Mouse (Mus musculus) 3134 (cell line): ENCODE data around the gene Bpgm.

ENCODE experiments used
- DNase-seq: peaks from one replicate; pipeline ENCODE4 v3.0.0-alpha.2; 2011; ENCODE audit warnings: low spot score; ENCODE audit not compliant: insufficient read length; ENCODE audit errors: extremely low read depth

Gene Bpgm

DNA sequence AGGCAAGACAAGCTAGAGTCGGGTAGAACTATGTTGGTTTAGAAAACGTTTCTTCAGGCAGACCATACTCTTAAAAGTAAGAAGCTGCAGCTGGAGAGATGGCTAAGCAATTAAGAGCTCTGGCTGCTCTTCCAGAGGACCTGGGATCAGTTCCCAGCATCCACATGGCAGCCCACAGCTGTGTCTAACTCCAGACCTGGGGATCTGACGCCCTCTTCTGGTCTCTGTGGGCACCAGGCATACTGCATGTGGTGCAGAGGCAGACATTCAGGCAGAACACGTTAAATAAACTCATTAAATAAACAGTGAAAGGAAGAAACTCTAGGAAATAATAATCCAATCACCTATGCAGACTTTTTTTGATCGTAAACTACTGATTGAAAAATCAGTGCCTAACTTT lies 7.4 kb downstream of the Bpgm start:
- DNase-seq, result no peak

DNA sequence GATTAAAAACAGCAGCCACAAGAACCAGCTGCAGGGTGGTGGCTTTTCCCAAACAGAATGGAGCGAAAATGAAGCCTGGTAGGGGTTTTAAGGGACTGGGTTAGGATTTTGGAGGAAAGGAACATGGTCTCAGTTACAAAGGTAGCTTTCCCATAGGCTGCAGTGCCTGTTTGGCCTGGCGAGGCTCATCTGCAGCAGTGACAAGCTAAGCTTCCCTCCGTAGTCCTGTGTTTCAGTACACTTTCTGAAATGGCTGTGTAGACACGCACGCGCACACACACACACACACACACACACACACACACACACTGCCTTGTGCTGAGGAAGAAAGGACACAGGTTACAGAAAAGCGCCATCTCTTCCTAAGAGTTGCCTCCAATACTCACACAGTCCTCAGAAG lies 7.8 kb downstream of the Bpgm start:
- DNase-seq, result no peak

DNA sequence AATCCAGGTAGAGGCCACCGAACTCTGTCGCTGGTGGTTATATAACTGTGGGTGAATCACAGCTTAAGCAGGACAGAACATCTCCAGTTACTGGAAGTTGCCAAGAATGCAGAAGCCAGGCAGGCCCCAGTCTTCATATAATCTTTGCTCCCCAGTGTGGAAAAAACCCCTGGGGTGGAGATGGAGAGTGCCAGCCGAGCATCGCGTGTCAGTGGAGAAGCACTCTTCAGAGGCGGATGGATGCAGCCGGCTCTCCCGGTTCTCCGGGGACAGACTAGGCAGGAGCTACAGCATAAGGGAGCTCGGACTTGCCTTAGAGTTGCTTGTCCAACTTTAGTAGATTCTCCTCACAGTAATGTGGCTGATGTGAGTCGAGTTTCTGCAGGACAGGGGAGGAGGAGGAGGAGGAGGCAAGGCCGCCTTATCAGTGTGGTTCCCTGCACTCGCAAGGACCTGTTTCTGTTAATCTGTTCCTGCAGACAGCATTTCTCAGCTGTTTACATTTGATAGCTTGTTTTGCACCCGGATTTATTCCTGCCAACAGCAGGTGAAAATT lies 10.1 kb downstream of the Bpgm start:
- no peak for DNase-seq

DNA sequence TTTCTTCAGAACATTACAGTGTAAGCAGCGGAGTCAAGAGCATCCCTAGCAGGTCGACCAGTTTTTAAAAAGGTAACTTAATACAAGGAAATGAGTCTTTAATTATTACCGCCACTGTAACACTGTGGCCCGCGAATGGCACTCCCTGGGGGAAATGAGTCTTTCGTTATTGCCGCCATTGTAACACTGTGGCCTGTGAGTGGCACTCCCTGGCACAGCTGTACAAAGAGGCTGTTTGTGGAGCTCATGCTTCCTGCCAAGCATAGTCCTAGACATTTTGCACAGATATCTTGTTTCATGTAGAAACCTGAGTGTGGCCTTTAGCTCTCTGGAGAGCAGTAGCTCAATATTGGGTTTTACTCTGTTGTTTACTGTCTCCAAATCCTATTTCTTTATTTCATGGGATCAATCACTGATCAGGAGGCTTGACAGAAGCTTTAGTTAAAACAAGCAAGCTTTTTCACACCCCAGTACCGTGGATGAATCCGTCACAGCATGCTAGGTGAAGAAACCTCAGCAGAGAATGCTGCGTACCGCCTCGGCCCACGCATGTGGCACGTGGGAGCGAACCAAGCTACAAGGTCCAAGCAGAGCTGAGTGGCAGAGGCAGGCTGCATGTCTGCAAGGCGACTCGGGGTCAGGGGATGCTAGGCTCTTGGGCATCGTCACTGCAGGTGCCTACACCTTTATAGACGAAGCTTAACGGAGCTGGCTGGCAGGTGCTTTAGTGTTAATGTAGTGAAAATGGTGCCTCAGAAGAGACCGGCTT lies 17.5 kb downstream of the Bpgm start:
- DNase-seq, result no peak

DNA sequence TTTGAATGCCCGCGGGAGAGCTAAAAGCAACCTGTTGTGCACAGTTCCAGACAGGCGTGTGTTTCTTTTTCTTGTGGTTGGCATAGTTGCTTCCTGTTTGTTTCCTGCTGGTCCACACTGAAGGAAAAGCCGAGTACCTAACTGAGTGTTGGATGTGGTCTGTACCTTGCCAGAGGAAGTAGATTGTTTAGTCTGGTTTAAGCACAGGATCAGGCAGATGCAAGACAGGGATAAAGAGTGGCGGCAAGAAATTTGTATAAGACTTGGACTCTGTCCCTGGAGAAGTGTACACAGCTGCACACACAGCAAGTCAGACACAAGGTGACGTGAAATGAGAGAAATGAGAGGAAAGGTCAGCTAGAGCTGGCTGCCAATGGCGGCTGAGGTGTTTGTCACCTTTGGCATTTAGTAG lies 19.1 kb downstream of the Bpgm start:
- no peak for DNase-seq

DNA sequence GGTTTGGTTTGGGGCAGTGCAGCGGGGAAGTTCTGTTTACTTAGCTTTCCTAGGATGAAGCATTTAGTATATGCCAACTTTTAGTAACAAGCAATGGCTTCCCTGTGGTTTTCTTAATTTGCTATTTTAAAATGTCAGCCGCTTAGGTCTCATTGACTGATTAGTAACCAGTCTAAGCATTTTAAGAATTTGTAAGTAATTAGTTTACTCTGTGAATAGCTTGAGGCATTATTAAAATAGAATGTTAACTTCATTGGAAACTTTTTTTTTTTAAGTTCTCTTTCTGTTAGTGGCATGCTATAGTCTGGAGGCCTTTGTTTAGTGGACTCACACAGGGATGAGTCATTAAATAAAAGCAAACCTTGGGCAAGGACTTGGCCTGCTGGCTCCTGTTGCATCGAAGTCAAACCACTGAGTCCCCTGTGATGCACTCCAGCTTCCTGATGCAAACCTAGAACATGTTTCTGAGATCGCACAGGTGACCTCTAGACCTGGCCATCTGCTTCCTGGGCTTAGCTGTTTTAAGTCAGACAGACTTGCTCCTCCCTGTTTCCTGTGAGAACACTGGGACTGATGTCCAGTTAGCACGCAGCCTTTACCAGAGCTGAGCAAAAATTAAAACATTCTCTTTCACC lies 22.1 kb downstream of the Bpgm start:
- DNase-seq, result no peak

DNA sequence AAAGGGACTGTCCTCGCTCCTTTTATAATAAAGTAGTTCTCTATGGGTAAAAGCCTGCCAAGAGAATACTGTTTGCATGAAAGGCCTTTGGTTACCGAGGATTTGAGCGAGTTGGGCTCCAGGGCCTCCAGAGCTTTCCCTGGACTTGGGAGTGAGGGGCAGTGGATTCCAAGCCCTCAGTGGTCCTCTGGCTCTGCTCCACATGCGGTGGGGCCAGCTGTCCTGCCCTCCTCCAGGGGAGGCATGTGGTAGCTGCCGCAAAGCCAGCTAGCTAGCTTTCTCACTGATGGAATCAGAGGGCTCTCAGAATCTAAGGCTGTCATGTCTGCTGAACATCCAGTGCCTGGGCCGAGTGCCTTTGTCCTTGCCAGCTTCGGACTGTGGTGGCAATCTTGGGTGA lies 26.3 kb downstream of the Bpgm start:
- no peak for DNase-seq

DNA sequence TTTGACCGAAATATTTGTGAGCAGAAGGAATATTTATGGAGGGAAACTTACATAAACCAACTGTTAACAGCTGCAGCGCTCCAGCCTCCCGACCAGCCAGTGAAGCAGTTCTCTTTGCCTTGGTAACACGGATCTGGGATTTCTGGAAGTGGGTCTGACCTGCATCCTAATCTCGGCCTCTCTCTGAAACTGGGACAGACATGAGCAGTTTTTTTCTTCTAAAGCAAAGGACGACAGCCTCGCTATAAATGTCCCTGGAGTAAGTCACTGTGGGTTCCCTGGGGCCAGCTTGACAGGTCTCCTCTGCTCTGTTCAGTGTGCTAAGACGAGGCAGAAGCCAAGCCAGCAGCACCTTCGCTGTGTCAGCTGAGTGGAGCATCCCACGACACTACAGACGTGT lies 29.9 kb downstream of the Bpgm start:
- no peak for DNase-seq

DNA sequence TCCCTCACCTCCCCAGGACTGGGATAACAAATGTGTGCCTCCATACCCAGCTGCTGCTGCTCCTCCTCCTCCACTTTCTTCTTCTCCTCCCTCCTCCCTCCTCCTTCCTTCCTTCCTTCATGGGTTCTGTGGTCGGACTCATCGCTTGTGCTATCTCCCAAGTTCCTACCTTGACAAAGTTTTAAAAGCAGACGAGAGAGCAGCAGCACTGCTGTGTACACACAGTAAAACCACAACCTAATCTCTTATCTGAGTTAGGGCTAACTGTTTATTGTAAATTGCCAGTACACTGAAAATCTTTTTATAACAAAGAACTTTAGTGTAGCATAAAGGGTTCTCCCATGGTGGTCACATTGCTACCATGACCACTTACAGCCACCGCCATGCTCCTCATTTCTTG lies 31.6 kb downstream of the Bpgm start:
- no peak for DNase-seq

DNA sequence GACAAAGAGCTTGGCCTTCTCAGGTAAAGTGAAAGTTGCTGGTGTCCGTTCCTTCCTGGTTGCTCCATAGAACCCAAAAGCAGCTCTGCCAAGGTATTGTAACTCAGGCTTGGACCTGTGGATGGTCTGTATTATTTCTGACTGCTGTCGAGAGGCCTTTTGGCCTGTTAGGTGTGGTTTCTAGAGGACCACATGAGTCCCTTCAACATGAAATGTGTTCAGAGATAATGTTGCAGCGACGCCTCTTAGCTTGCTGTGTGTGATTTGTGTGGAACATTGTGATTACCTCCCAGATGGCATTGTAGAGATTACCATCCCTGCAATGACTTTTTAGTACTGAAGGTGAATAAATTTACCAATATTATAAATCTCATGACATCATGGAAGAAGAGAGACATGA lies 32.0 kb downstream of the Bpgm start:
- DNase-seq, result no peak

DNA sequence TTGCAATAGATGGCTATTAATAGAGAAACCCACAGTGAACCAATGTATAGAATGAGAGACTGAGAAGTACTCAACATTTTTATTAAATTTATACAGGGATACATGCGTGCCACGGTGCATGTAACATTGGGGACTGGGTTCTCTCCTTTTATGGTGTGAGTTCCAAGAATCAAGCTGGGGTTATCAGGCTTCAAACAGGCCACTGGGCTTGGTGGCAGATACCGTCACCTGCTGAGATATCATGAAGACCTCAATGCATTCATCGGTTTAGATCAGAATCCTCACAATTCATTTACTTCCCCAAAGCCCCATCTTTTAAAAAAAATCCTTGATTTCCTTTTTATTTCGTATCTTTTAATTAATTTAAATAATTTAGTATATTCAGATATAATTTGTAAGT lies 34.3 kb downstream of the Bpgm start:
- no peak for DNase-seq

DNA sequence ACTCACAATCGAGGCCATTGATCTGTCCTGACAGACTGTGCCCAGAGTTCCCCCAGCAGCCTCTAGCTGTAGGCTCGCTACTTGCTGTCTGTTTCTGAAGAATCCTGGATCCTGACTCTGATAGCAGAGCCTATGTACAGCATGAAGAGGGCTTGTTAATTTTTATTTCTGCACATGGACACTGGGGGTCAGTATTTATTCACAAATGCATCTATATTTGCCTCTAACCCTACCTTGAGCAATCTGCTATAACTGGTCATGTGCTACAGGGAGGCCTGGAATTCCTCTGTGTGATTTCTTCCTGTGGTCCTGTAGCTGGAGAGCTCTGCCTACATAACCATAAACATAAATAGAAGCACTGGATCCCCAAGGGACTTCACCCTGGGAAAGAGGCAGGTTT lies 35.4 kb downstream of the Bpgm start:
- DNase-seq, result peak; percentile 36

DNA sequence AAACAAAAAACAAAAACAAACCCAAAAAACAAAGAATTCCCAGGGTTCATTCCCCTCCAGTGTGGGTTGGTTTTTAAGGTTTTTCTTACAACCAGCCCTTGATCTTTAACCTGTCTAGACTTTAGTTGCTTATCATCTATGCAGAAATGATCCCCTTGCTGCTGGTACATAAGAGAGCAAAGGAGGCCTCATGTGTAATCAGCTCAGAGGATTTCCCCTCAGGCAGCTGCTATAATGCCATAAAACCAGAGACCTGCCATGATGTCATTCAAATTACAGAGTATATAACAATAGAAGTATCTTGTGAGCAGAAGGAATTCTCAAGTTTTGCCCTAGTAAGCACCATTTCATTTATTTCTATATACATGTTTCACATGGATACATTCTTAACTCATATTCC lies 36.7 kb downstream of the Bpgm start:
- DNase-seq, result no peak

DNA sequence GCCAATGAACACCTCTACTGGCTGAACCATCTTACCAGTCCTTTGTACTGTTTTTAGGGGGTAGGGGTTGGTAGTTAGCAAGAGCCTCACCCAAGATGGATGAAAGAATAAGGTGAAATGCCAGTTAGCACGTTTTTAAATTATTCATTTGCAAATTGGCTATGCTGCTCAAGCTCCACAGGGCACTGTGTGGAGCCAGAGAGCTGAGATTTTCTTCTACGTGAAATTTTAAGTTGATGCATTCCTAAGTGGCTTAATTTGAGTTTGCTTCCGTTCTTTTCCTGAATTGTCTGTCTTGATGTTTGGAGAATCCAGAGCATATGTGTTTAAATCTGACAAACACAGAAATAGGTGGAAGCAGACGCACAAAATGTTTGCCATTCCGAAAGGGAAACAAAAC lies 38.6 kb downstream of the Bpgm start:
- DNase-seq, result no peak

DNA sequence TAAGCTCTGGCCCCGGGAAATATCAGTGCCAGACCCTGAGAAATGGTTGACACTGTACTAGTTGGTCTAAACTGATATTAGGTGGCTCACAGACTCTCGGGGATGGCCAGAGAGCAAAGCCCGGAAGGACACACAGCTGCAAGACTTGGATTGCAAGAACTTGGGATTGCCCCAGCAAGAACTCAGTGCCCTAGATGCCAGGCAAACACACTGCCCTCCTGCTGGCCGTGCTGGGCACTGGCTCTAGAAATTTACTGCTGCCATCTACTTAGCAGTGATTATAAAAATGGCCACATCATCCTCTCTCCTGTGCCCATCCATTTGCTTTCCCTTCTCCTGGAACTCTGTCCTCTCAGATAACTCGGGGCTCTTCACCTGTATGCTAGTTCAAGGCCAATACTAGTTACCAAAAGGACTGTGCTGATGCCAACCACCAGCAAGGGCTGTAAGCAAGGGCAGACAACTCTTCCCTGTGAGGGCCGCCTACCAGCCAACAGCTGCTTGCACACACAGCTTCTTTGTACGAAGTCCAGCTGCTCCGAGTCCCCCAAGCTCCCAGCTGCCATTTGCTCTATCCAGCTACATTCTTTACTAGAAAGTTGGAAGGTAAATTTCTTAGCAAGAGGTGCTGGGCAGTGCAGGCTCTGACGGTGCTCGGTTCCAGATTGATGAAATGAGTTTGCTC lies 39.2 kb downstream of the Bpgm start:
- no peak for DNase-seq

DNA sequence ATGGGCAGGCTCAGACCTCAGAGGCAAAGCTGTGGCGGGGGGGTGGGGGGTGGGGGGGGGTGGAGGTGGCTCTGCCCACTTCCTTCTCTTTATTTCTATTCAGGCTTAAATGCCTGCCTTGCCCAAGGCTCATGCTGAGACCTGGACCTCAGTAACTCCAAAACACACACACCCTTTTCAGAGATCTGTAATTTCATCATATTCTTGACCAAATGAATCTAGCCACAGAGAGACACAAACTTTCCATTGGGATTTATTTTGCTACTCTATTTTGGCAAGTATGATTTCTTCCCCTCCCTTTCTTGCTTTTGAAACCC lies 39.7 kb downstream of the Bpgm start:
- no peak for DNase-seq

DNA sequence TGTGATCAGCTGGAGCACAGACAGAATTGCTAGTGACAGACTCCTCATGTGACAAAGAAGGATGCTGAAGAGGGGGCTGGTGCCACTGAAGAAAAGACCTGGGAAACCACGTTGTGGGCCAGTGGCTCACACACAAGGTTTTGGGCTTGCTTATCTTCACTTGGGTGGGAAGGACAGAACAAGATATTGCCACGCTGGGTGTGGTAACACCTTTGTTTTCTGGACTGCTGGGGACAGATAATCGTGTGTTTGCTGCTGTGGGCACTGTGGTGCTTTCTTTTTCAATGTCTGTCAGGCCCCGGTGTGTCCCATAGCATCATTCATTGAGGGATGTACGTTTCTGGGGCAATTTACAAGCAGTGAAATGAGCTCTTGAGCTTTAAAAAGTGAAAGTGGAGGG lies 41.7 kb downstream of the Bpgm start:
- no peak for DNase-seq

DNA sequence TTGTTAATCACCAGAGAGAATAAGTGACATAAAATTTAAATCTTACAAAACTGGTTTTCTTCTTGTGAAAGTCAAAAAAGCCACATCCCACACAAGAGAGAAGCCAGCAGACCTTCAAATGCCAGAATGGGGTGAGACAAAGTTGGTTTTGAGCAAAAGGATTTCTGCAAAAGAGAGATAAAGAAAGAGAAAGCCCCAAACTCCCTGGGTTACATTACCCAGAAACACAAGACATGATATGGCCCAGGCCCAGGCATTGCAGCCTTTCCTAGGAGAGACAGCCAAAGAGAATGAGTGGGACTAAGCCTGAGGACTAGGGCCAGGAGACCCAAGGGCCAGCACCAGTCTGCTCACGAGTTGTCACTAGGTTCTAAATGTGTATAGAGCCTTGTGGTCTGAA lies 43.1 kb downstream of the Bpgm start:
- DNase-seq, result no peak

DNA sequence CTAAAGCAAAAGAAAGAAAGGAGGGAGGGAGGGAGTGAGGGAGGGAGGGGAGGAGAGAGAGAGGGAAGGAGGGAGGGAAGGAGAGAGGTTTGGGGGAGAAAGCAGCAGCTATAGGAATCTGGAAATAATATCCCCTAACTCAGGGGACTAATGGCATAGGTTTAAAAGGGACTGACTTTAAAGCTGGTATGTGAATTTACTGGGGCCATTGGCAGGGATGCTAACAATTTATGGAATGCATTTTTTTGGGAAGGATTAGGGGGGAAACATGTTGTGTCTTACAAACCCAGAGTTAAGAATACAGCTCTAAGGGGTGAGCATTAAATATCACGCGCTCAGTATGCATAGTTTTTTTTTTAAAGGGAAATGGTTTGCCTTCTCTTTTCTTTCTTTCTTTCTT lies 44.5 kb downstream of the Bpgm start:
- no peak for DNase-seq

DNA sequence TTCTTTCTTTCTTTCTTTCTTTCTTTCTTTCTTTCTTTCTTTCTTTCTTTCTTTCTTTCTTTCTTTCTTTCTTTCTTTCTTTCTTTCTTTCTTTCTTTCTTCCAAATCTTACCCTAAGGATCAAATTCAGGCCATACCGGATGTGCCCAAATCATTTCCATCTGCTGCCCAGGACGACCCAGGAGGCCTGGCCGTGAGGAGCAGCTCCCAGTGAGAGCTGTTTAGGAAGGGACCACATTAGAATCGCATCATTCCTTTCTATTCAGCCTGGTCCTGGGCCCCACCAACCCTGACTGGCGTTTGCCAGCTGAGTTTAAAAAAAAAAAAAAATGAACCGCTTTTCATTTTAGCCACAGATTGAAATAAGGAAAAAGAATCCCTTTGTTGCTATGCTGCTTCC lies 44.9 kb downstream of the Bpgm start:
- no peak for DNase-seq

DNA sequence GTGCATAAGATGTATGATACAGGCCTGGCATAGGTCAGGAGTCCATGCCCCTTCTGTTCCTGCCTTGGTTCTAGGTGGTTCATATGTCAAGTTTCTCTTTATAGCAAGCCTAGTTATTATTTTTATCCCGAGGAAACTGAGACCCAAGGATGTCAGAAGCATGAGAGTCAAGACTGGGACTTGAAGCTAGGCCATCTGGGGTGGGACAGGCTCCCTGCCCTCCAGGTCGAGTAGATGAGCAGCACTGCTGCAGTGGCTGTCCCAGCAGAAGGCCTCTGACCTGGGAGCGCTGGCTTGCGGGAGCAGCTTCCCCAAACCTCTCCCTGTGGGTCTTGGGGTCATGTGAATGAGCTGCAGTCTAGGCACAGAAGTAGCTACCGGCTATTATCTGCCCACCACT lies 47.5 kb downstream of the Bpgm start:
- no peak for DNase-seq

DNA sequence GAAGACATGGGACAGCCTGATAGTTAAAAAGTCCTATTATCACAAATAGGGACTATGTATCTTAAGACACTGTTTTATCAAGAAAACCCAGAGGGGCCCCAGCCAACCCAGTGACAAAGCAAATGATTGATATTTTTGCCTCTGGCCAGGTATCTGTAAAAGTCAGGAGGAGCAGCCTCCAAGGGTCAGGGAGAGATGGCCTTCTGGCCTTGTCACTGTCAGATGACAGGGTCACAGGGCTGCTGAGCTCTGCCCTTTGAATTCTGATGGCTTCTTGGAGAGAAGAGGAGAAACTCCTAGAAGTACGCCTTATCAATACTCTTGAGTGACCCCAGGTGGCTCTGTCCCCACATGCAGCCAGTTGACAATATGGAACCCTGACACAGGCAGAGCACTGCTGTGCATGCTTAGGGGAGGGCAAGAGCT lies 49.5 kb downstream of the Bpgm start:
- DNase-seq, result no peak
